Mouse (Mus musculus) MEL (cell line): ENCODE data around the gene Pappa2.

Source experiments
- CTCF ChIP-seq, 3 experiments: IDR thresholded peaks in 2 of 3; conservative IDR thresholded peaks in 1 of 3; 2 replicates each; pipeline ENCODE4 v1.5.1; 2011 to 2012; ENCODE audit warnings: low read length in 3 of 3, low read depth in 2 of 3, mild to moderate bottlenecking in 2 of 3, improper control_type of control experiment in 1 of 3, inconsistent platforms in 1 of 3, mixed read lengths in 1 of 3, moderate library complexity in 1 of 3; ENCODE audit not compliant: control insufficient read depth in 1 of 3, insufficient read depth in 1 of 3, poor library complexity in 1 of 3, severe bottlenecking in 1 of 3
- ELF1 ChIP-seq: IDR thresholded peaks from 2 replicates; pipeline ENCODE4 v1.6.1; 2014; ENCODE audit warnings: low read depth, mild to moderate bottlenecking, inconsistent platforms, low read length, improper control_type of control experiment, moderate library complexity
- GATA1 ChIP-seq: IDR thresholded peaks from 2 replicates; pipeline ENCODE4 v1.6.1; 2011; ENCODE audit warnings: low read depth, low read length, improper control_type of control experiment
- NRF1 ChIP-seq: IDR thresholded peaks from 2 replicates; pipeline ENCODE4 v1.6.1; 2014; ENCODE audit warnings: low read depth, mild to moderate bottlenecking, inconsistent platforms, low read length, improper control_type of control experiment, moderate library complexity; ENCODE audit not compliant: poor library complexity, insufficient read depth, severe bottlenecking
- POLR2A ChIP-seq, 2 experiments: IDR thresholded peaks; 2 replicates each; pipeline ENCODE4 v1.6.1; 2011 to 2012; ENCODE audit warnings: low read length in 2 of 2, mild to moderate bottlenecking in 2 of 2, control low read depth in 1 of 2, improper control_type of control experiment in 1 of 2, low read depth in 1 of 2, moderate library complexity in 1 of 2; ENCODE audit not compliant: control insufficient read depth in 1 of 2, insufficient read depth in 1 of 2, poor library complexity in 1 of 2
- POLR2AphosphoS5 ChIP-seq: IDR thresholded peaks from 2 replicates; pipeline ENCODE4 v1.6.1; 2012; ENCODE audit warnings: low read depth, borderline replicate concordance, mild to moderate bottlenecking, inconsistent platforms, low read length, moderate library complexity, mixed read lengths
- RCOR1 ChIP-seq: IDR thresholded peaks from 2 replicates; pipeline ENCODE4 v1.6.1; 2012; ENCODE audit warnings: low read depth, mild to moderate bottlenecking, inconsistent platforms, low read length, improper control_type of control experiment
- TCF12 ChIP-seq: IDR thresholded peaks from 2 replicates; pipeline ENCODE4 v1.6.1; 2014; ENCODE audit warnings: low read depth, mild to moderate bottlenecking, inconsistent platforms, low read length, improper control_type of control experiment, moderate library complexity
- ZC3H11A ChIP-seq: IDR thresholded peaks from 2 replicates; pipeline ENCODE4 v1.6.1; 2012; ENCODE audit warnings: low read depth, mild to moderate bottlenecking, inconsistent platforms, low read length, improper control_type of control experiment
- ZNF384 ChIP-seq: IDR thresholded peaks from 2 replicates; pipeline ENCODE4 v1.6.1; 2012; ENCODE audit warnings: low read depth, mild to moderate bottlenecking, inconsistent platforms, low read length, improper control_type of control experiment

DNA sequence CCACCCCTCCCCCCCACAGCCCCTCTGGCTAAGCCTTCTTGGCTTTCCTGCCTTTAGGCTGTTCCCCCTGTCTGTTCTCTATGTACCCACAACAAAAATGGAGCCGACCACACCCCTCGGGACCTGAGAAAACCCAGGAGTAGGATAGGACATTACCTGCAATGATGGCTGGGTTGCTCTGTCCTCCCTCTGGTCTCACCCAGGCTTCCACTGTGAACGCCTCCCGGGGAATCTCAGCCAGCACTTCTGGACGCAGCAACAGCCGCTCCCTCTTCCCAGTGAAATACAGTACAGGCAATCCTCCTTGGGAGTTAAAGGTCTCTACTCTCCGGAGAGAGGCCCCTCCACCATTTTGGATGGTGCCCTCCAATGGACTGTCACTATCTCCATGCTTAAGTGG, 23.9 kb downstream of the Pappa2 start:
- TF ChIP-seq ZNF384 (no peak), CTCF (IDR thresholded peaks at IDR 0.05 in 2 of 3, conservative IDR thresholded peaks at IDR 0.05 in 1 of 3; ENCODE audit: control insufficient read depth in 1 of 3, insufficient read depth in 1 of 3, low read depth in 2 of 3, low read length in 3 of 3, poor library complexity in 1 of 3, severe bottlenecking in 1 of 3) (no peak), RCOR1 (no peak), POLR2A (IDR thresholded peaks at IDR 0.05; ENCODE audit: control insufficient read depth in 1 of 2, insufficient read depth in 1 of 2, low read depth in 1 of 2, low read length in 2 of 2, poor library complexity in 1 of 2) (no peak), GATA1 (no peak), ELF1 (no peak), POLR2AphosphoS5 (no peak), NRF1 (no peak), TCF12 (no peak), ZC3H11A (no peak)
